9 mouse cellular contexts compared by ENCODE assay signal in genomic region chr1:89302368-89302951, GRCm38 (mm10).
DNase-seq lines count a peak whose midpoint lies in the region; ATAC-seq lines count a peak whose summit lies in the region.
"Had no signal": no experiment of that assay in that cellular context is flagged by ENCODE, and none has a peak within 500 bp of the region (broad histone marks: within the 10 kb centered on the region; RNA-seq: fewer than 3 reads in every experiment).

No protein-coding gene starts in this region.

- no peaks in the 10 kb centered on the region for H3K36me3 ChIP-seq in forebrain, embryonic 14.5 days (ENCODE audit: control insufficient read depth, insufficient read depth, low read length)
- no peaks in the 10 kb centered on the region for H3K36me3 ChIP-seq in forebrain, embryonic 11.5 days (ENCODE audit: control insufficient read depth, insufficient read depth, low read length)
- no peaks in the 10 kb centered on the region for H3K36me3 ChIP-seq in midbrain, embryonic 15.5 days (replicated peaks)
- H3K36me3 ChIP-seq: liver, embryonic 13.5 days had no signal

- DNase-seq in forebrain, embryonic 14.5 days (ENCODE audit: low spot score) = peak; percentile 39
- no peak for DNase-seq in forebrain, embryonic 11.5 days (ENCODE audit: low spot score)
- DNase-seq in CD4-positive helper T cell, adult 2 months (ENCODE audit: low read depth, low spot score) = peak; percentile 22
- DNase-seq in frontal cortex, postnatal 36 days (ENCODE audit: low spot score in 2 of 2) = peak; percentile 62 to 64
- DNase-seq in layer of hippocampus, adult 9-10 months (ENCODE audit: low spot score) = peak; percentile 33
- DNase-seq in urinary bladder, postnatal 25 days (ENCODE audit: low spot score) = no peak
- DNase-seq in ovary, adult 18-20 months (ENCODE audit: low spot score) = no peak
- DNase-seq: liver, embryonic 13.5 days had no signal

- H3K4me2 ChIP-seq in forebrain, embryonic 14.5 days (ENCODE audit: low read length) = 0 out of 2 replicates have a peak overlapping the region, but pooled peaks have one; percentile 16
- no peak overlapping the region for H3K4me2 ChIP-seq in forebrain, embryonic 11.5 days (ENCODE audit: low read depth, low read length, severe bottlenecking)
- H3K4me2 ChIP-seq in midbrain, embryonic 15.5 days = peak overlapping the region; percentile 29
- H3K4me2 ChIP-seq: liver, embryonic 13.5 days had no signal

- H3K27ac ChIP-seq in forebrain, embryonic 14.5 days (ENCODE audit: low read depth, low read length) = 0 out of 2 replicates have a peak overlapping the region, but pooled peaks have one; percentile 23
- no peak overlapping the region for H3K27ac ChIP-seq in forebrain, embryonic 11.5 days (ENCODE audit: low read depth, low read length)
- H3K27ac ChIP-seq in midbrain, embryonic 15.5 days = peak overlapping the region; percentile 13
- H3K27ac ChIP-seq: liver, embryonic 13.5 days had no signal

- ATAC-seq in forebrain, embryonic 14.5 days = no peak
- no peak for ATAC-seq in forebrain, embryonic 11.5 days (replicated peaks; ENCODE audit: low FRiP score)
- 0 out of 2 replicates have a peak, but pooled peaks have one; percentile 56 for ATAC-seq in midbrain, embryonic 15.5 days (replicated peaks)

- no peaks in the 10 kb centered on the region for H3K27me3 ChIP-seq in forebrain, embryonic 14.5 days (replicated peaks; ENCODE audit: control insufficient read depth, insufficient read depth, low read length)
- H3K27me3 ChIP-seq in forebrain, embryonic 11.5 days (ENCODE audit: control insufficient read depth, insufficient read depth, low read length) = no peaks in the 10 kb centered on the region
- H3K27me3 ChIP-seq in midbrain, embryonic 15.5 days (replicated peaks) = no peaks in the 10 kb centered on the region

- H3K9ac ChIP-seq in forebrain, embryonic 14.5 days (ENCODE audit: low read length) = no peak overlapping the region
- no peak overlapping the region for H3K9ac ChIP-seq in forebrain, embryonic 11.5 days (ENCODE audit: low read length)
- H3K9ac ChIP-seq in midbrain, embryonic 15.5 days = no peak overlapping the region
- H3K9ac ChIP-seq: liver, embryonic 13.5 days had no signal

- H3K4me1 ChIP-seq in forebrain, embryonic 14.5 days (ENCODE audit: control insufficient read depth, insufficient read depth, low read length) = no peaks in the 10 kb centered on the region
- no peaks in the 10 kb centered on the region for H3K4me1 ChIP-seq in forebrain, embryonic 11.5 days (replicated peaks; ENCODE audit: control insufficient read depth, insufficient read depth, low read length)
- peaks cover 7% of the 10 kb centered on the region for H3K4me1 ChIP-seq in midbrain, embryonic 15.5 days
- H3K4me1 ChIP-seq: liver, embryonic 13.5 days had no signal

- WGBS in forebrain, embryonic 14.5 days = 69% methylated on average over 20 of the region's 20 CpGs
- WGBS in forebrain, embryonic 11.5 days = 79% methylated on average over 20 of the region's 20 CpGs
- WGBS in midbrain, embryonic 15.5 days = 62% methylated on average over 20 of the region's 20 CpGs

- H3K4me3 ChIP-seq in forebrain, embryonic 14.5 days (ENCODE audit: low read depth, low read length) = no peak overlapping the region
- no peak overlapping the region for H3K4me3 ChIP-seq in forebrain, embryonic 11.5 days (ENCODE audit: low read depth, low read length)
- H3K4me3 ChIP-seq in midbrain, embryonic 15.5 days = peak overlapping the region; percentile 8; the same call in 1 of the 2 replicates
- H3K4me3 ChIP-seq: liver, embryonic 13.5 days had no signal

- H3K9me3 ChIP-seq in forebrain, embryonic 14.5 days (replicated peaks; ENCODE audit: control insufficient read depth, low read length) = no peaks in the 10 kb centered on the region
- H3K9me3 ChIP-seq in forebrain, embryonic 11.5 days (ENCODE audit: control insufficient read depth, low read length) = no peaks in the 10 kb centered on the region
- no peaks in the 10 kb centered on the region for H3K9me3 ChIP-seq in midbrain, embryonic 15.5 days
- H3K9me3 ChIP-seq: liver, embryonic 13.5 days had no signal

Comparison
In these comparisons a context has a peak if more than half of its experiments do, and no peak if none do; other contexts are left out.
1. DNase-seq: peak in forebrain, embryonic 14.5 days (single experiment), CD4-positive helper T cell, adult 2 months (single experiment), frontal cortex, postnatal 36 days (2 of 2) and layer of hippocampus, adult 9-10 months (single experiment); none in forebrain, embryonic 11.5 days (single experiment), urinary bladder, postnatal 25 days (single experiment) and ovary, adult 18-20 months (single experiment).